Mouse (Mus musculus): ENCODE data around the gene Ttc28. TPM values are rescaled to one million over a fixed set of nuclear protein-coding genes. Genes with fewer than 3 reads are reported as not detected.

Gene Ttc28
- polyA plus RNA-seq, 1 experiment = 16.3 TPM

GRCm38 (mm10) chr5:111138239-111138833, 258.7 kb downstream of the Ttc28 start:
- peaks cover 27% of the 10 kb centered on the region for H3K4me1 ChIP-seq (ENCODE audit: control insufficient read depth, insufficient read depth, insufficient read length, low read length)
- no peak overlapping the region for H3K4me3 ChIP-seq (ENCODE audit: insufficient read depth, low read depth, low read length)
- peak overlapping the region; percentile 53 for H3K27ac ChIP-seq (replicated peaks; ENCODE audit: low read depth, low read length)

GRCm38 (mm10) chr5:111138927-111139565, 259.4 kb downstream of the Ttc28 start:
- H3K4me3 ChIP-seq (ENCODE audit: insufficient read depth, low read depth, low read length) = no peak overlapping the region
- peak overlapping the region; percentile 67 for H3K27ac ChIP-seq (replicated peaks; ENCODE audit: low read depth, low read length)
- H3K4me1 ChIP-seq (ENCODE audit: control insufficient read depth, insufficient read depth, insufficient read length, low read length) = peaks cover 27% of the 10 kb centered on the region

GRCm38 (mm10) chr5:111139622-111140021, 260.0 kb downstream of the Ttc28 start:
- Histone ChIP-seq H3K4me3 (ENCODE audit: insufficient read depth, low read depth, low read length) (no peak overlapping the region), H3K4me1 (ENCODE audit: control insufficient read depth, insufficient read depth, insufficient read length, low read length) (peaks cover 27% of the 10 kb centered on the region), H3K27ac (replicated peaks; ENCODE audit: low read depth, low read length) (peak overlapping the region; percentile 67)

- H3K4me1 ChIP-seq (ENCODE audit: control insufficient read depth, insufficient read depth, insufficient read length, low read length) = peaks cover 27% of the 10 kb centered on the region
- H3K4me3 ChIP-seq (ENCODE audit: insufficient read depth, low read depth, low read length) = no peak overlapping the region
- H3K27ac ChIP-seq (replicated peaks; ENCODE audit: low read depth, low read length) = 0 out of 2 replicates have a peak overlapping the region, but pooled peaks have one; percentile 31
These were observed 261.7 kb downstream of the Ttc28 start for GRCm38 (mm10) chr5:111141139-111141885.

GRCm38 (mm10) chr5:111142837-111143236, 263.2 kb downstream of the Ttc28 start:
- no peak overlapping the region for H3K4me3 ChIP-seq (ENCODE audit: insufficient read depth, low read depth, low read length)
- peaks cover 24% of the 10 kb centered on the region for H3K4me1 ChIP-seq (ENCODE audit: control insufficient read depth, insufficient read depth, insufficient read length, low read length)
- no peak overlapping the region for H3K27ac ChIP-seq (replicated peaks; ENCODE audit: low read depth, low read length)

- Histone ChIP-seq H3K4me1 (ENCODE audit: control insufficient read depth, insufficient read depth, insufficient read length, low read length) (peaks cover 13% of the 10 kb centered on the region; the same call in 1 of the 2 replicates), H3K4me3 (ENCODE audit: insufficient read depth, low read depth, low read length) (no peak overlapping the region)
These were observed 264.8 kb downstream of the Ttc28 start for GRCm38 (mm10) chr5:111144411-111144810.

GRCm38 (mm10) chr5:111150581-111150980, 271.0 kb downstream of the Ttc28 start:
- Histone ChIP-seq H3K27ac (replicated peaks; ENCODE audit: low read depth, low read length) (no peak overlapping the region), H3K4me1 (ENCODE audit: control insufficient read depth, insufficient read depth, insufficient read length, low read length) (peaks cover 7% of the 10 kb centered on the region), H3K4me3 (ENCODE audit: insufficient read depth, low read depth, low read length) (no peak overlapping the region)

More at GRCm38 (mm10) chr5:111144411-111144810, 264.8 kb downstream of the Ttc28 start:
- H3K27ac ChIP-seq (replicated peaks; ENCODE audit: low read depth, low read length) = no peak overlapping the region

GRCm38 (mm10) chr5:111151882-111152759, 272.5 kb downstream of the Ttc28 start:
- H3K4me1 ChIP-seq (ENCODE audit: control insufficient read depth, insufficient read depth, insufficient read length, low read length) = peaks cover 18% of the 10 kb centered on the region
- H3K27ac ChIP-seq (replicated peaks; ENCODE audit: low read depth, low read length) = no peak overlapping the region
- H3K4me3 ChIP-seq (ENCODE audit: insufficient read depth, low read depth, low read length) = no peak overlapping the region

- Histone ChIP-seq H3K27ac (replicated peaks; ENCODE audit: low read depth, low read length) (no peak overlapping the region), H3K4me1 (ENCODE audit: control insufficient read depth, insufficient read depth, insufficient read length, low read length) (peaks cover 18% of the 10 kb centered on the region), H3K4me3 (ENCODE audit: insufficient read depth, low read depth, low read length) (no peak overlapping the region)
These were observed 275.0 kb downstream of the Ttc28 start for GRCm38 (mm10) chr5:111154586-111154985.

- H3K4me1 ChIP-seq (ENCODE audit: control insufficient read depth, insufficient read depth, insufficient read length, low read length) = peaks cover 18% of the 10 kb centered on the region
- H3K27ac ChIP-seq (replicated peaks; ENCODE audit: low read depth, low read length) = no peak overlapping the region
- H3K4me3 ChIP-seq (ENCODE audit: insufficient read depth, low read depth, low read length) = no peak overlapping the region
These were observed 275.7 kb downstream of the Ttc28 start for GRCm38 (mm10) chr5:111155271-111155670.

- Histone ChIP-seq H3K4me3 (ENCODE audit: insufficient read depth, low read depth, low read length) (no peak overlapping the region), H3K27ac (replicated peaks; ENCODE audit: low read depth, low read length) (no peak overlapping the region), H3K4me1 (ENCODE audit: control insufficient read depth, insufficient read depth, insufficient read length, low read length) (peaks cover 18% of the 10 kb centered on the region)
These were observed 276.3 kb downstream of the Ttc28 start for GRCm38 (mm10) chr5:111155928-111156327.

- Histone ChIP-seq H3K4me3 (ENCODE audit: insufficient read depth, low read depth, low read length) (no peak overlapping the region), H3K4me1 (ENCODE audit: control insufficient read depth, insufficient read depth, insufficient read length, low read length) (peaks cover 18% of the 10 kb centered on the region), H3K27ac (replicated peaks; ENCODE audit: low read depth, low read length) (no peak overlapping the region)
These were observed 278.7 kb downstream of the Ttc28 start for GRCm38 (mm10) chr5:111158266-111158665.

- no peak overlapping the region for H3K27ac ChIP-seq (replicated peaks; ENCODE audit: low read depth, low read length)
- H3K4me1 ChIP-seq (ENCODE audit: control insufficient read depth, insufficient read depth, insufficient read length, low read length) = peaks cover 14% of the 10 kb centered on the region
- no peak overlapping the region for H3K4me3 ChIP-seq (ENCODE audit: insufficient read depth, low read depth, low read length)
These were observed 280.2 kb downstream of the Ttc28 start for GRCm38 (mm10) chr5:111159628-111160321.

- Histone ChIP-seq H3K4me3 (ENCODE audit: insufficient read depth, low read depth, low read length) (no peak overlapping the region), H3K27ac (replicated peaks; ENCODE audit: low read depth, low read length) (no peak overlapping the region), H3K4me1 (ENCODE audit: control insufficient read depth, insufficient read depth, insufficient read length, low read length) (peaks cover 9% of the 10 kb centered on the region)
These were observed 281.7 kb downstream of the Ttc28 start for GRCm38 (mm10) chr5:111161146-111161930.
